Mouse (Mus musculus): ENCODE measurements around the gene Dcdc2b.

GRCm38 (mm10) chr4:129620419-129621282, 6.6 kb upstream of the Dcdc2b start:
- no peak for TF ChIP-seq GATA1 (IDR thresholded peaks at IDR 0.05; ENCODE audit: borderline replicate concordance, low read length)
- TF ChIP-seq FLI1 (IDR thresholded peaks at IDR 0.05; ENCODE audit: low read length) = no peak
